ENCODE assay signal across 9 mouse cellular contexts in the genomic region with DNA sequence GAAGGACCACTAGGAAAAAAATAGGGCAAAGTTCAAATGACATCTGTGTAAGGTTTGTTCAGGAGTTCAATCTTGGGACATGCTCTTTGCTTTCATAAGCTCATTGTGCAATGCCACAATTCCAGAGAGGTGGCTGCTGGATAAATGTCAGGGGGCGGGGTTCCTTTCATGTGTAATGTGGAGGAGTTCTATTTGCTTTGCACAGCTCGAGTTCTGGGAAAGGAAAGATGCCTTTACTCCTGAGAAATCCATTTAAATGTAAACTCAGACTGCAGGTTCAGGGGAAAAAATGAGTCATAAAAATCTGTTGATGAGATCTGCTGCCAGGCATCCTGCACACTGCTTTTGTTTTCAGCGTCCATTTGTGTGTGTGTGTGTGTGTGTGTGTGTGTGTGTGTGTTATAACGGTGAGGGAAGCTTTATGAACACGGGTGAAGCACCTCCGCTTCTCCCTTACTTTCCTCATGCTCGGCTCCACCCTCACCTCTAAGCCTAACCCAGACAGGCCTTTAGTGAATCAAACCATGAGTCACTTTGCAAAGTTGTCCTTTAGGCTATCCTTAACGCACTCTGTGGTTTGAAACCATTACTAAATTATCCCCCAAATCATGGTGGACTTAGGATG.
DNase-seq lines count a peak whose midpoint lies in the region; ATAC-seq lines count a peak whose summit lies in the region.
"Had no signal": no experiment of that assay in that cellular context is flagged by ENCODE, and none has a peak within 500 bp of the region (broad histone marks: within the 10 kb centered on the region; RNA-seq: fewer than 3 reads in every experiment).

No protein-coding gene starts in this region.

- H3K36me3 ChIP-seq in stomach, embryonic 14.5 days (ENCODE audit: control insufficient read depth, insufficient read depth, low read length): no peaks in the 10 kb centered on the region
- H3K36me3 ChIP-seq in midbrain, embryonic 14.5 days (ENCODE audit: control insufficient read depth, insufficient read depth, low read length): no peaks in the 10 kb centered on the region

- no peaks in the 10 kb centered on the region for H3K9me3 ChIP-seq in stomach, embryonic 14.5 days (ENCODE audit: control insufficient read depth, low read depth, low read length)
- no peaks in the 10 kb centered on the region for H3K9me3 ChIP-seq in midbrain, embryonic 14.5 days (ENCODE audit: control insufficient read depth, low read length)
- H3K9me3 ChIP-seq: forebrain, embryonic 13.5 days had no signal

- no peaks in the 10 kb centered on the region for H3K4me1 ChIP-seq in stomach, embryonic 14.5 days (ENCODE audit: control insufficient read depth, insufficient read depth, low read length)
- H3K4me1 ChIP-seq in midbrain, embryonic 14.5 days (ENCODE audit: control insufficient read depth, insufficient read depth, low read length): no peaks in the 10 kb centered on the region
- H3K4me1 ChIP-seq: forebrain, embryonic 13.5 days had no signal

- WGBS in stomach, embryonic 14.5 days: 57% methylated on average over 8 of the region's 8 CpGs
- 72% methylated on average over 8 of the region's 8 CpGs for WGBS in midbrain, embryonic 14.5 days

- no peak overlapping the region for H3K4me2 ChIP-seq in stomach, embryonic 14.5 days (replicated peaks; ENCODE audit: low read depth, low read length)
- no peak overlapping the region for H3K4me2 ChIP-seq in midbrain, embryonic 14.5 days (ENCODE audit: low read length)
- H3K4me2 ChIP-seq: forebrain, embryonic 13.5 days had no signal

- intact Hi-C loops in left cerebral cortex, postnatal 4 days (cut with DNase I): no loop called here

- H3K27ac ChIP-seq in stomach, embryonic 14.5 days (ENCODE audit: low read length): no peak overlapping the region
- no peak overlapping the region for H3K27ac ChIP-seq in midbrain, embryonic 14.5 days (replicated peaks; ENCODE audit: low read depth, low read length)
- H3K27ac ChIP-seq: forebrain, embryonic 13.5 days had no signal

- H3K4me3 ChIP-seq in stomach, embryonic 14.5 days (ENCODE audit: low read depth, low read length): no peak overlapping the region
- H3K4me3 ChIP-seq in midbrain, embryonic 14.5 days (replicated peaks; ENCODE audit: low read depth, low read length): no peak overlapping the region
- H3K4me3 ChIP-seq: forebrain, embryonic 13.5 days had no signal

- ATAC-seq in frontal cortex, adult (ENCODE audit: low TSS enrichment): peak; percentile 89
- ATAC-seq in stomach, embryonic 14.5 days (ENCODE audit: insufficient number of reproducible peaks, insufficient read depth, low FRiP score, low read depth): 0 out of 2 replicates have a peak, but pooled peaks have one; percentile 42
- ATAC-seq in midbrain, embryonic 14.5 days (ENCODE audit: low FRiP score, low TSS enrichment): no peak
- ATAC-seq: forebrain, embryonic 13.5 days had no signal

- DNase-seq in frontal cortex, postnatal 14 days (ENCODE audit: low spot score in 2 of 2): no peak
- peak; percentile 1 to 22 for DNase-seq in left cerebral cortex, adult 8-10 months (ENCODE audit: low spot score in 2 of 2)
- DNase-seq in left cerebral cortex, postnatal 4 days: no peak
- peak; percentile 58 for DNase-seq in gonadal fat pad, adult 2 months (ENCODE audit: low read depth)
- DNase-seq in spleen, postnatal 10 days (ENCODE audit: low spot score in 2 of 2): no peak
- no peak for DNase-seq in midbrain, embryonic 14.5 days

- no peak overlapping the region for H3K9ac ChIP-seq in stomach, embryonic 14.5 days (replicated peaks; ENCODE audit: low read depth, low read length)
- no peak overlapping the region for H3K9ac ChIP-seq in midbrain, embryonic 14.5 days (replicated peaks; ENCODE audit: low read length)
- H3K9ac ChIP-seq: forebrain, embryonic 13.5 days had no signal

- H3K27me3 ChIP-seq in stomach, embryonic 14.5 days (ENCODE audit: control insufficient read depth, insufficient read depth, low read length): no peaks in the 10 kb centered on the region
- H3K27me3 ChIP-seq in midbrain, embryonic 14.5 days (ENCODE audit: control insufficient read depth, insufficient read depth, low read length): no peaks in the 10 kb centered on the region
- H3K27me3 ChIP-seq: forebrain, embryonic 13.5 days had no signal

Comparison
In these comparisons a context has a peak if more than half of its experiments do, and no peak if none do; other contexts are left out.
1. DNase-seq: peak in left cerebral cortex, adult 8-10 months (2 of 2) and gonadal fat pad, adult 2 months (single experiment); none in frontal cortex, postnatal 14 days (0 of 2), left cerebral cortex, postnatal 4 days (single experiment), spleen, postnatal 10 days (0 of 2) and midbrain, embryonic 14.5 days (single experiment).